Mouse (Mus musculus) stomach, postnatal 0 days (tissue): ENCODE measurements around the gene Ptprn2. TPM values are rescaled to one million over a fixed set of nuclear protein-coding genes. Genes with fewer than 3 reads are reported as not detected.
A peak's percentile ranks its signal among the peaks of the same experiment; 100 is the strongest.

Experiments
- ATAC-seq: fragments of 200-750 bp; cut with Nextera tagmentation; 2 replicates; pipeline ENCODE4 v1.8.0; 2017; ENCODE audit not compliant: low FRiP score, low TSS enrichment
- DNase-seq: peaks from one replicate; pipeline ENCODE4 v3.0.0-alpha.2; 2016; ENCODE audit warnings: low spot score
- H3K27ac ChIP-seq: fragments of 300-500 bp; sonication (generic); replicated peaks from 2 replicates; pipeline ENCODE4 v1.5.1; 2014; ENCODE audit warnings: mild to moderate bottlenecking, control low read depth
- H3K27me3 ChIP-seq: fragments of 300-500 bp; sonication (generic); 2 replicates; pipeline ENCODE4 v1.6.1; 2014; ENCODE audit warnings: low read length; ENCODE audit not compliant: control insufficient read depth, insufficient read depth
- H3K36me3 ChIP-seq: fragments of 300-500 bp; sonication (generic); 2 replicates; pipeline ENCODE4 v1.6.1; 2014; ENCODE audit warnings: low read length, mixed read lengths; ENCODE audit not compliant: control insufficient read depth, insufficient read depth
- H3K4me1 ChIP-seq: fragments of 300-500 bp; sonication (generic); replicated peaks from 2 replicates; pipeline ENCODE4 v1.6.1; 2014; ENCODE audit warnings: antibody characterized with exemption; ENCODE audit not compliant: control insufficient read depth, insufficient read depth
- H3K4me2 ChIP-seq: fragments of 300-500 bp; sonication (generic); replicated peaks from 2 replicates; pipeline ENCODE4 v1.6.1; 2014; ENCODE audit warnings: low read depth, mild to moderate bottlenecking, control low read depth, moderate library complexity
- H3K4me3 ChIP-seq: fragments of 300-500 bp; sonication (generic); 2 replicates; pipeline ENCODE4 v1.5.1; 2014; ENCODE audit warnings: low read depth, low read length, control low read depth
- H3K9ac ChIP-seq: fragments of 300-500 bp; sonication (generic); 2 replicates; pipeline ENCODE4 v1.6.1; 2014; ENCODE audit warnings: mild to moderate bottlenecking, low read length, control low read depth, mixed read lengths
- H3K9me3 ChIP-seq: fragments of 300-500 bp; sonication (generic); 2 replicates; pipeline ENCODE4 v1.6.1; 2016; ENCODE audit warnings: low read length; ENCODE audit not compliant: control insufficient read depth
- CTCF ChIP-seq: IDR thresholded peaks from 2 replicates; pipeline ENCODE4 v1.5.1; 2016; ENCODE audit warnings: antibody characterized with exemption, low read depth, mild to moderate bottlenecking, moderate library complexity
- EP300 ChIP-seq: optimal IDR thresholded peaks from 2 replicates; pipeline ENCODE3; 2016; ENCODE audit warnings: antibody characterized with exemption
- WGBS: fragments of 180-500 bp; shearing (Covaris S2); extraction: QIAGEN DNeasy Blood & Tissue Kit; methylation state at CpG from one replicate; pipeline ENCODE4 v1.1.7; 2014; 5-methylcytosine and 5-hydroxymethylcytosine counted together
- polyA plus RNA-seq: library from polyadenylated mRNA; unstranded; fragments of >200 nt; fragmentation: Nextera tagmentation; extraction: Ambion mirVana; gene quantifications from 2 replicates; pipeline ENCODE4 v1.2.1, GENCODE M21; 2015

Gene Ptprn2
- polyA plus RNA-seq, 1 experiment from 2014 or later, result 6.0 TPM

DNA sequence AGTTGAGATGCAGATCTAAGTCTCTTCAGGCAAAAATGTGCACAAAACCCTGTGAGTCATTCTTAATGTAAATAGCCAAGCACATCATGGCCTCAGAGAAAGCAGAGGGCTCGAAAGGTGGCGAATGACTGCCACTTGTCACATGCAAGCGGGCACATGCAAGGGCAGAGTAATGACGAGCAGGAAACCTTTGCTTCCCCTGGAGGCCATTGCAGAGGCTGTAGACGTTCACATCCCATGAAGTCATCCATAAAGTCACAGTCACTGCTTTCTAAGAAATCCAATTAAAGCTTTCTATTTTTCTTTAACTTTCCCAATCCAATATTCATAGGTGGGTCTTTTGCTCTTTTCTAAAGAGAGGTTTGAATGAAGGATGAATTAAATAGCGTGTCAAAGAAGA is 433.7 kb downstream of the Ptprn2 start:
- no peak for DNase-seq
- no peak overlapping the region for H3K27ac ChIP-seq
- ATAC-seq, result no peak

DNA sequence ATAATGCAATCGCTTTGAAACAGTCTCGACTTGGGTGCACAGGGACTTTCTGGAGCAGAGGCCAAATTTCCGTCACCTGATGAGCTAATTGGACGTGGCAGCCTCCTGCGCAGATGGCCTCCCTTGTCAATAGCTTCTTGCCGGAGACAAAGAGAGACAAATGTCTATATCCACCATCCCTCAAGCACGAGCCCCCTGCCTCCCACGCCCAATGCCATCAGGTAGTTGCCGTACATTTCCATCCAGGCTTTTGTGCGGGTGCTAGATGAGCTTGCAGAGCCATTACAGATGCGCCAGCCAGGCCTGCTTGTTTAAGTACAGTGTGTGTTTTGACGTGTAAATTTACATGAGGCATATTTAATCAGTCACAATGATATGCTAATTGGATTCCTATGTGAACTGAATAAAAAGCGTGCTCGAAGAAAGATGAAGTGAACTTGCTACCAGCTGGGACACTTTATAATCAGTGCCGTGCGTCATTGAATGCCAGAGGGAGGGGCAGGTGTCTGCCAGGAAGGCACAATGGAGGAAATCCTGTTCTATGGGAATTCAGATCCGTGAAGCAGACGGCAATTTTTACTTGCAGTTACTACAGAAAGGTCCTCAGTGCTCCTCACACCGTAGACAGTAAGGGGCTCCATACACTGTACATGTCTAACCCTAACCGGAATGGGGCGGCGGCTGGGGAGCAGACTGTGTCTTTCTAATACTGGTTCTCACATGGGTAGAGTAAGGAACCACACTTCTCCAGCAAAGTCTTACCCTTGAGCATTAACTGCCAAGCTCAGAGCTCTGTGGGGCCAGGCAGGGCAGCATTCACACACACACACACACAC is 434.4 kb downstream of the Ptprn2 start:
- Histone ChIP-seq H3K4me2 (no peak overlapping the region), H3K4me3 (no peak overlapping the region), H3K27me3 (no peaks in the 10 kb centered on the region), H3K27ac (no peak overlapping the region), H3K36me3 (no peaks in the 10 kb centered on the region), H3K4me1 (no peaks in the 10 kb centered on the region), H3K9ac (no peak overlapping the region), H3K9me3 (no peaks in the 10 kb centered on the region)
- DNase-seq (no peak), ATAC-seq (no peak)
- 78% methylated on average over 22 of the region's 22 CpGs for WGBS
- TF ChIP-seq EP300, result no peak
- TF ChIP-seq CTCF, result no peak

More for the DNA sequence above, 433.7 kb downstream of the Ptprn2 start:
- no peaks in the 10 kb centered on the region for H3K27me3 ChIP-seq
- H3K36me3 ChIP-seq, result no peaks in the 10 kb centered on the region
- no peaks in the 10 kb centered on the region for H3K9me3 ChIP-seq
- H3K4me1 ChIP-seq, result no peaks in the 10 kb centered on the region
- WGBS, result 69% methylated on average over 6 of the region's 6 CpGs
- H3K4me3 ChIP-seq, result no peak overlapping the region
- H3K4me2 ChIP-seq, result no peak overlapping the region
- H3K9ac ChIP-seq, result no peak overlapping the region
- TF ChIP-seq EP300 (no peak), CTCF (no peak)

DNA sequence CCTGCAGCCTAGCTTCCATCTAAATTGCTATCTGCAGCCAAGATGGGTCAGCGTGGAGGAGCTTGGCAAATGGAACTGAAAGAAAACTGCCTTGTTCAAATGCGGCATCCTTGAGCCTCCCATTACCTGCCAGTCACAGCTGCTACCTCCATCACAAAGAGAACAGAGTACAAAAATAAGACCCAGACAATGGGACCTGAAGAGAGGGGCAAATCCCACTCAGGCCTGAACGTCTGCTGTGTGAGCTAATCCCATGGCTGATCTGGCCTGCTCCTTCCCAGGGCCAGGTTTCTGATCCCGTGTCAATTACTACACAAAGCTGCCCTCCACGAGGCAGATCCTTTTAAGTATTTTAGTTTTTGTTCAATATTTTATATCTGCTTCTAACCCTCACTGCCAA is 441.6 kb downstream of the Ptprn2 start:
- Histone ChIP-seq H3K27ac (no peak overlapping the region), H3K36me3 (no peaks in the 10 kb centered on the region), H3K27me3 (no peaks in the 10 kb centered on the region), H3K4me3 (no peak overlapping the region), H3K9ac (no peak overlapping the region), H3K9me3 (no peaks in the 10 kb centered on the region), H3K4me2 (no peak overlapping the region), H3K4me1 (no peaks in the 10 kb centered on the region)
- 61% methylated on average over 5 of the region's 5 CpGs for WGBS
- no peak for DNase-seq
- no peak for ATAC-seq
- no peak for TF ChIP-seq EP300
- TF ChIP-seq CTCF, result no peak

DNA sequence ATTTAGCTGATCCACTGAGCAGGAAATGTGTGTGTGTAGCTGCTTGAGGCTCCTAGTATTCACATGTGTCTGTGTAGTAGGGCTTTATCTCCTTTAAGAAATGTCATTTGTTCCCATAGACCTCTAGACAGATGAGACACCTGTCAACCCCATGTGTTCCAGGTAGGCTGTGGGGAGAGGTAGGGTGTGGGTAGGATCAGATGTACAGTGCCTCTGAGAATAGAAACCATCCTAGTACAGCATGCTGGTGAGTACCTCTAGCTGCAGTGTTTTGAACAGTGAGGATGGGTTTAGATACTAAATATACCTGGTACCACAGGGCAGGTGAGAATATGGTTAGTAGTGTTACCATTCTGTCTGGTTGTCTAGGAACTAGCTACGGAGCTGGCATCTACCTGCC is 442.0 kb downstream of the Ptprn2 start:
- no peaks in the 10 kb centered on the region for H3K36me3 ChIP-seq
- TF ChIP-seq CTCF, result no peak
- no peak for TF ChIP-seq EP300
- 81% methylated on average over 1 of the region's 1 CpGs for WGBS
- H3K9me3 ChIP-seq, result no peaks in the 10 kb centered on the region
- H3K4me3 ChIP-seq, result no peak overlapping the region
- no peak for DNase-seq
- no peak overlapping the region for H3K27ac ChIP-seq
- no peak overlapping the region for H3K4me2 ChIP-seq
- no peak overlapping the region for H3K9ac ChIP-seq
- no peaks in the 10 kb centered on the region for H3K27me3 ChIP-seq
- H3K4me1 ChIP-seq, result no peaks in the 10 kb centered on the region
- no peak for ATAC-seq

DNA sequence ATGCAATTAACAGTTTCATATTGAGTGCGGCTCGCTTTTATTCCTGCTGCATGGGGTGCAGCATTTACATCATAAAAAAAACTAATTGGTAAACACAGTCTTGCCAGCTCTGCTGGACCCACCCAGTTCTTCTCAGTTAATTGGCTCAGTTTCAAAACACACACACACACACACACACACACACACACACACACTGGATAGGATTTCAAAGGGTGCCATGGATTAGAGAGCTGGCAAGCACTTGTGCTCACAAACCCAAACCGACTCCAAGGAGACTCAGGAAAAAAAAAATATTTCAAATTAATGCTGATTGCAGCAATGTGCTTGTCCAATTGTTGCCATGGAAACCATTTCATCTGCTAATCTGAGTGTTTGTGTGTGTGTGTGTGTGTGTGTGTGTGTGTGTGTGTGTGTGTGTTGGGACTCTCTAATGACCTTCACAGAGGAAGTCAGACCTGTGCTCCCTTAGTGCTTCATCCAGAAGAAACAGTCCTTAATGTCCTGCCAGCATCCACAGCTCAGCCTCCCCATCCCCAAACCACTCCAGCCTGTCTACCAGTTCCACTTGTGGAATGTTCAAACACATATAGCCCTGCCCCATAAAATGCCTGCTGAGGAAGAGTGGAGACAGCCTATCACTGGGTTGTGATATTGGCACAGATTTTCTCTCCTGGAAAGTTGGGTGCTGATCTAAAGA is 452.8 kb downstream of the Ptprn2 start:
- ATAC-seq (peak; percentile 24; the same call in 1 of the 2 replicates), DNase-seq (peak; percentile 45)
- Histone ChIP-seq H3K4me2 (no peak overlapping the region), H3K4me1 (no peaks in the 10 kb centered on the region), H3K27me3 (no peaks in the 10 kb centered on the region), H3K36me3 (no peaks in the 10 kb centered on the region), H3K27ac (no peak overlapping the region), H3K9ac (no peak overlapping the region), H3K4me3 (no peak overlapping the region), H3K9me3 (no peaks in the 10 kb centered on the region)
- 36% methylated on average over 3 of the region's 3 CpGs for WGBS
- no peak for TF ChIP-seq EP300
- no peak for TF ChIP-seq CTCF

DNA sequence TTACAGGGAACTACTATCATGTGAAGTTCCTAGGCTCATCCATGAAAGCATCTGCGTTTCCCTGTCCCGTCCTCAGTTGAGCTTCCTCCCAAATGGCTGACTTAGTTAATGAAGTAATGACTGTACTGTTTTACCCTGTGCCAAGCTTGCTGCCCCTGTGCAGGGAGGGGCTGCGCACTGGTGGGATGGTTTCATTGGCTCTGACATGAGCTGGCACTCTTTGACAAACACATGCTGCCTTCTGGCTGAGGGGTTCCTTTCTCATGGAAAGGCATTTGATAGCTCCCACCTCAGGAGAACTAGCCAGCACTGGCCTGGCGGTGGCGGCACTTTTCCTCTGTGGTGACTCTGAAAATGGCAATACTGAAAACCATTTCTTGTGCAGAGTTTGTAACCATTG is 458.4 kb downstream of the Ptprn2 start:
- TF ChIP-seq CTCF, result no peak
- no peak for TF ChIP-seq EP300
- 86% methylated on average over 5 of the region's 5 CpGs for WGBS
- H3K36me3 ChIP-seq, result no peaks in the 10 kb centered on the region
- no peak overlapping the region for H3K27ac ChIP-seq
- ATAC-seq (no peak), DNase-seq (no peak)
- H3K27me3 ChIP-seq, result no peaks in the 10 kb centered on the region
- H3K9me3 ChIP-seq, result no peaks in the 10 kb centered on the region
- H3K4me2 ChIP-seq, result no peak overlapping the region
- no peaks in the 10 kb centered on the region for H3K4me1 ChIP-seq
- H3K9ac ChIP-seq, result no peak overlapping the region
- H3K4me3 ChIP-seq, result no peak overlapping the region
